In the genomic region with DNA sequence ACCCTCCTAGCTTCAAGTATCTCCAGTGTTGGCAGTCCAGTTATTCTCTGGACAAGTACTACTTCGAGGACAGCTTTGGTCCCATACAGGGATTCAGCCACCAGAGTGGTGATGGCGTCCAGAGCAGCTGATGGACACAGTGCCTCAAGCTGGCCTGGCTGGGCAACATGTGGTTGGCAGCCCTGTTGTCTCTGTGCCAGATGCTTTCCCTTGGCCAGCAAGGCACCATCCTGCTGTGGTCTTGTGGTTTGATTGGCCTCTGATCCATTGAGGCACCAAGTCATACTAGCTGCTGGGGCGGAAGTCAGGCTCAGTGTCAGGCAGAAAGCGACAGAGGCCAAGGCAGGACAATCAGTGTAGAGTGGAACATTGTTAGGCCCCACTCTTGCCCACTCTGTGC, we compare ENCODE assay signal across 13 mouse cellular contexts. TPM values are rescaled to one million over a fixed set of nuclear protein-coding genes. Genes with fewer than 3 reads are reported as not detected.
DNase-seq lines count a peak whose midpoint lies in the region; ATAC-seq and TF ChIP-seq lines count a peak whose summit lies in the region.
"Had no signal": no experiment of that assay in that cellular context is flagged by ENCODE, and none has a peak within 500 bp of the region (broad histone marks: within the 10 kb centered on the region; RNA-seq: fewer than 3 reads in every experiment).

No protein-coding gene starts in this region.

- peaks cover 50% of the 10 kb centered on the region for H3K27me3 ChIP-seq in hindbrain, embryonic 15.5 days
- H3K27me3 ChIP-seq in hindbrain, postnatal 0 days (ENCODE audit: insufficient read depth, low read length), result peaks cover 22% of the 10 kb centered on the region
- H3K27me3 ChIP-seq in limb, embryonic 13.5 days, result peaks cover 15% of the 10 kb centered on the region
- H3K27me3 ChIP-seq: Patski had no signal

- H3K4me1 ChIP-seq in hindbrain, embryonic 15.5 days (replicated peaks), result peaks cover 37% of the 10 kb centered on the region
- H3K4me1 ChIP-seq in hindbrain, postnatal 0 days (ENCODE audit: insufficient read depth, low read length), result peaks cover 19% of the 10 kb centered on the region; the same call in 1 of the 2 replicates
- H3K4me1 ChIP-seq in limb, embryonic 13.5 days, result peaks cover 87% of the 10 kb centered on the region

- no peak for TF ChIP-seq CTCF in hindbrain, postnatal 0 days (IDR thresholded peaks at IDR 0.05; ENCODE audit: low read depth)

- no peaks in the 10 kb centered on the region for H3K9me3 ChIP-seq in hindbrain, embryonic 15.5 days
- no peaks in the 10 kb centered on the region for H3K9me3 ChIP-seq in hindbrain, postnatal 0 days (ENCODE audit: low read length)
- H3K9me3 ChIP-seq in limb, embryonic 13.5 days, result no peaks in the 10 kb centered on the region

- H3K27ac ChIP-seq in hindbrain, embryonic 15.5 days (replicated peaks), result 0 out of 2 replicates have a peak overlapping the region, but pooled peaks have one; percentile 42
- H3K27ac ChIP-seq in hindbrain, postnatal 0 days, result no peak overlapping the region
- peak overlapping the region; percentile 98 for H3K27ac ChIP-seq in limb, embryonic 13.5 days
- H3K27ac ChIP-seq: liver, embryonic 14.5 days had no signal

- no peak overlapping the region for H3K4me2 ChIP-seq in hindbrain, embryonic 15.5 days
- no peak overlapping the region for H3K4me2 ChIP-seq in hindbrain, postnatal 0 days (ENCODE audit: low read depth, low read length)
- peak overlapping the region; percentile 33; the same call in 1 of the 2 replicates for H3K4me2 ChIP-seq in limb, embryonic 13.5 days (replicated peaks)

- H3K36me3 ChIP-seq in hindbrain, embryonic 15.5 days, result no peaks in the 10 kb centered on the region
- H3K36me3 ChIP-seq in hindbrain, postnatal 0 days (ENCODE audit: insufficient read depth, low read length), result no peaks in the 10 kb centered on the region
- H3K36me3 ChIP-seq in limb, embryonic 13.5 days, result peaks cover 42% of the 10 kb centered on the region

- H3K4me3 ChIP-seq in hindbrain, embryonic 15.5 days, result no peak overlapping the region
- H3K4me3 ChIP-seq in hindbrain, postnatal 0 days (ENCODE audit: low read length), result no peak overlapping the region
- H3K4me3 ChIP-seq in limb, embryonic 13.5 days, result no peak overlapping the region

- peak; percentile 21 for DNase-seq in cerebellum, adult 11-12 months
- DNase-seq in hindbrain, postnatal 0 days (ENCODE audit: low spot score), result no peak
- peak; percentile 71 for DNase-seq in NIH3T3 (ENCODE audit: low read depth)
- DNase-seq in layer of hippocampus, adult 9-11 months, result no peak
- no peak for DNase-seq in frontal cortex, postnatal 25 days (ENCODE audit: low spot score in 2 of 2)
- DNase-seq: cerebellum, postnatal 36 days had no signal

- ATAC-seq in cerebellum, adult (ENCODE audit: insufficient number of reproducible peaks, low FRiP score, low TSS enrichment), result no peak
- no peak for ATAC-seq in hindbrain, embryonic 15.5 days (ENCODE audit: low FRiP score, low read depth)
- no peak for ATAC-seq in hindbrain, postnatal 0 days
- no peak for ATAC-seq in limb, embryonic 13.5 days (ENCODE audit: low FRiP score, low read depth)
- ATAC-seq: Patski had no signal

- H3K9ac ChIP-seq in hindbrain, embryonic 15.5 days, result no peak overlapping the region
- no peak overlapping the region for H3K9ac ChIP-seq in hindbrain, postnatal 0 days (replicated peaks; ENCODE audit: low read length)
- H3K9ac ChIP-seq in limb, embryonic 13.5 days, result peak overlapping the region; percentile 19; the same call in 1 of the 2 replicates
- H3K9ac ChIP-seq: liver, embryonic 14.5 days had no signal

- WGBS in hindbrain, embryonic 15.5 days, result 80% methylated on average over 4 of the region's 4 CpGs
- WGBS in hindbrain, postnatal 0 days, result 62% methylated on average over 4 of the region's 4 CpGs
- WGBS in limb, embryonic 13.5 days, result 73% methylated on average over 4 of the region's 4 CpGs

RNA-seq across cellular contexts. Expression of a gene that starts 12.0 kb away (rescaled TPM):
- 2.0 and 2.3 TPM in 2 replicates for polyA plus RNA-seq in hindbrain, embryonic 15.5 days (2015; fragmentation: Nextera tagmentation; extraction: Ambion mirVana)
- 15.5 and 15.6 TPM in 2 replicates for total RNA-seq in hindbrain, postnatal 0 days (2014; rRNA removed)
- polyA plus RNA-seq in hindbrain, postnatal 0 days (2015; fragmentation: Nextera tagmentation; extraction: Ambion mirVana), result 2.0 and 2.3 TPM in 2 replicates
- 28.8 and 29.4 TPM in 2 replicates for polyA plus RNA-seq in limb, embryonic 13.5 days (2015; fragmentation: Nextera tagmentation; extraction: Ambion mirVana)
- total RNA-seq: hematopoietic stem cell, adult 5-6 weeks had no signal

RNA-seq across cellular contexts. Expression of a gene that starts 23.8 kb away (rescaled TPM):
- polyA plus RNA-seq in hindbrain, embryonic 15.5 days (2015; fragmentation: Nextera tagmentation; extraction: Ambion mirVana), result 4.4 and 4.5 TPM in 2 replicates
- total RNA-seq in hindbrain, postnatal 0 days (2014; rRNA removed), result 6.1 and 9.1 TPM in 2 replicates
- polyA plus RNA-seq in hindbrain, postnatal 0 days (2015; fragmentation: Nextera tagmentation; extraction: Ambion mirVana), result 6.3 and 6.4 TPM in 2 replicates
- polyA plus RNA-seq in limb, embryonic 13.5 days (2015; fragmentation: Nextera tagmentation; extraction: Ambion mirVana), result 0.09 and 0.36 TPM in 2 replicates
- total RNA-seq: hematopoietic stem cell, adult 5-6 weeks had no signal
- polyA plus RNA-seq: large intestine, adult 2 months; liver, embryonic 14.5 days had no signal

RNA-seq across cellular contexts. Expression of a gene that starts 29.0 kb away (rescaled TPM):
- 3.1 and 5.4 TPM in 2 replicates for polyA plus RNA-seq in hindbrain, embryonic 15.5 days (2015; fragmentation: Nextera tagmentation; extraction: Ambion mirVana)
- total RNA-seq in hindbrain, postnatal 0 days (2014; rRNA removed), result 3.3 and 7.0 TPM in 2 replicates
- 1.9 TPM in 2 replicates for polyA plus RNA-seq in hindbrain, postnatal 0 days (2015; fragmentation: Nextera tagmentation; extraction: Ambion mirVana)
- polyA plus RNA-seq in limb, embryonic 13.5 days (2015; fragmentation: Nextera tagmentation; extraction: Ambion mirVana), result 2.7 and 3.0 TPM in 2 replicates
- total RNA-seq: hematopoietic stem cell, adult 5-6 weeks had no signal

RNA-seq across cellular contexts. Expression of a gene that starts 49.7 kb away (rescaled TPM):
- polyA plus RNA-seq in hindbrain, embryonic 15.5 days (2015; fragmentation: Nextera tagmentation; extraction: Ambion mirVana), result 85.1 and 95.0 TPM in 2 replicates
- 176 and 190 TPM in 2 replicates for total RNA-seq in hindbrain, postnatal 0 days (2014; rRNA removed)
- polyA plus RNA-seq in hindbrain, postnatal 0 days (2015; fragmentation: Nextera tagmentation; extraction: Ambion mirVana), result 69.6 and 80.5 TPM in 2 replicates
- polyA plus RNA-seq in limb, embryonic 13.5 days (2015; fragmentation: Nextera tagmentation; extraction: Ambion mirVana), result 92.9 and 106 TPM in 2 replicates

Comparison
In these comparisons a context has a peak if more than half of its experiments do, and no peak if none do; other contexts are left out.
1. DNase-seq: peak in cerebellum, adult 11-12 months (single experiment) and NIH3T3 (single experiment); none in hindbrain, postnatal 0 days (single experiment), layer of hippocampus, adult 9-11 months (single experiment) and frontal cortex, postnatal 25 days (0 of 2).